Mouse (Mus musculus) liver, postnatal 0 days (tissue): ENCODE measurements around the gene Gpr55. TPM values are rescaled to one million over a fixed set of nuclear protein-coding genes. Genes with fewer than 3 reads are reported as not detected.

Experiments used
- ATAC-seq: fragments of 200-750 bp; cut with Nextera tagmentation; 2 replicates; pipeline ENCODE4 v1.8.0; 2017; ENCODE audit warnings: mild to moderate bottlenecking, moderate library complexity
- DNase-seq: peaks from one replicate; pipeline ENCODE4 v3.0.0-alpha.2; 2016
- H3K27ac ChIP-seq: fragments of 300-500 bp; sonication (generic); 2 replicates; pipeline ENCODE4 v1.5.1; 2014; ENCODE audit warnings: antibody characterized with exemption, moderate library complexity, mild to moderate bottlenecking, low read depth
- H3K27me3 ChIP-seq: fragments of 300-500 bp; sonication (generic); 2 replicates; pipeline ENCODE4 v1.6.1; 2014; ENCODE audit warnings: low read length, control low read depth, mixed read lengths; ENCODE audit not compliant: insufficient read depth
- H3K36me3 ChIP-seq: fragments of 300-500 bp; sonication (generic); replicated peaks from 2 replicates; pipeline ENCODE4 v1.6.1; 2014; ENCODE audit warnings: mild to moderate bottlenecking, control low read depth, low read length, moderate library complexity, mixed read lengths; ENCODE audit not compliant: insufficient read depth
- H3K4me1 ChIP-seq: fragments of 300-500 bp; sonication (generic); 2 replicates; pipeline ENCODE4 v1.6.1; 2014; ENCODE audit warnings: antibody characterized with exemption, mild to moderate bottlenecking, control low read depth; ENCODE audit not compliant: insufficient read depth
- H3K4me2 ChIP-seq: fragments of 300-500 bp; sonication (generic); 2 replicates; pipeline ENCODE4 v1.6.1; 2014; ENCODE audit warnings: low read depth, mild to moderate bottlenecking, low read length, moderate library complexity, mixed read lengths
- H3K4me3 ChIP-seq: fragments of 300-500 bp; sonication (generic); 2 replicates; pipeline ENCODE4 v1.5.1; 2014; ENCODE audit warnings: low read depth, low read length
- H3K9ac ChIP-seq: fragments of 300-500 bp; sonication (generic); replicated peaks from 2 replicates; pipeline ENCODE4 v1.6.1; 2014; ENCODE audit warnings: mild to moderate bottlenecking, moderate library complexity
- H3K9me3 ChIP-seq: fragments of 300-500 bp; sonication (generic); 2 replicates; pipeline ENCODE4 v1.6.1; 2016; ENCODE audit warnings: mild to moderate bottlenecking, control low read depth, low read length, mixed read lengths
- CTCF ChIP-seq: sonication (generic); IDR thresholded peaks from 2 replicates; pipeline ENCODE4 v1.5.1; 2016; ENCODE audit warnings: antibody characterized with exemption, low read depth
- EP300 ChIP-seq: IDR thresholded peaks from 2 replicates; pipeline ENCODE4 v1.6.1; 2016; ENCODE audit warnings: antibody characterized with exemption, low read depth, mild to moderate bottlenecking
- WGBS: fragments of 180-500 bp; shearing (Covaris S2); extraction: QIAGEN DNeasy Blood & Tissue Kit; methylation state at CpG from one replicate; pipeline ENCODE4 v1.1.7; 2014; ENCODE audit not compliant: insufficient replicate concordance; 5-methylcytosine and 5-hydroxymethylcytosine counted together
- polyA plus RNA-seq: library from polyadenylated mRNA; unstranded; fragments of >200 nt; fragmentation: Nextera tagmentation; extraction: Ambion mirVana; gene quantifications from 2 replicates; pipeline ENCODE4 v1.2.1, GENCODE M21; 2015

The Gpr55 gene
- polyA plus RNA-seq, 1 experiment from 2014 or later, result 0.20 TPM

- Histone ChIP-seq H3K4me1 (no peaks in the 10 kb centered on the region), H3K9ac (no peak overlapping the region), H3K27ac (no peak overlapping the region), H3K4me3 (no peak overlapping the region), H3K36me3 (no peaks in the 10 kb centered on the region), H3K4me2 (no peak overlapping the region), H3K27me3 (no peaks in the 10 kb centered on the region), H3K9me3 (no peaks in the 10 kb centered on the region)
- ATAC-seq (no peak), DNase-seq (no peak)
- TF ChIP-seq CTCF (no peak), EP300 (no peak)
These were observed 44.9 kb downstream of the Gpr55 start for GRCm38 (mm10) chr1:85915890-85916289.

GRCm38 (mm10) chr1:85913078-85913755 is 47.6 kb downstream of the Gpr55 start:
- H3K4me2 ChIP-seq, result no peak overlapping the region
- H3K36me3 ChIP-seq, result 0 out of 2 replicates have a peak, but pooled peaks cover 1% of the 10 kb centered on the region
- no peak overlapping the region for H3K4me3 ChIP-seq
- TF ChIP-seq CTCF (no peak), EP300 (no peak)
- no peak overlapping the region for H3K27ac ChIP-seq
- WGBS, result 81% methylated on average over 7 of the region's 7 CpGs
- H3K4me1 ChIP-seq, result no peaks in the 10 kb centered on the region
- DNase-seq (no peak), ATAC-seq (no peak)
- no peak overlapping the region for H3K9ac ChIP-seq
- H3K9me3 ChIP-seq, result no peaks in the 10 kb centered on the region
- no peaks in the 10 kb centered on the region for H3K27me3 ChIP-seq

- 56% methylated on average over 13 of the region's 13 CpGs for WGBS
- H3K4me3 ChIP-seq, result no peak overlapping the region
- no peak overlapping the region for H3K4me2 ChIP-seq
- no peaks in the 10 kb centered on the region for H3K27me3 ChIP-seq
- DNase-seq (no peak), ATAC-seq (peak; percentile 27; the same call in 1 of the 2 replicates)
- H3K27ac ChIP-seq, result no peak overlapping the region
- no peaks in the 10 kb centered on the region for H3K9me3 ChIP-seq
- peaks cover 30% of the 10 kb centered on the region for H3K36me3 ChIP-seq
- H3K4me1 ChIP-seq, result no peaks in the 10 kb centered on the region
- TF ChIP-seq CTCF (no peak), EP300 (no peak)
- H3K9ac ChIP-seq, result no peak overlapping the region
These were observed 51.8 kb downstream of the Gpr55 start for GRCm38 (mm10) chr1:85908754-85909590.

GRCm38 (mm10) chr1:85906892-85907291 is 53.9 kb downstream of the Gpr55 start:
- Histone ChIP-seq H3K4me2 (no peak overlapping the region), H3K4me1 (peaks cover 5% of the 10 kb centered on the region), H3K9ac (no peak overlapping the region), H3K36me3 (peaks cover 35% of the 10 kb centered on the region), H3K27ac (no peak overlapping the region), H3K27me3 (no peaks in the 10 kb centered on the region), H3K9me3 (no peaks in the 10 kb centered on the region), H3K4me3 (no peak overlapping the region)
- WGBS, result 91% methylated on average over 12 of the region's 12 CpGs
- DNase-seq (no peak), ATAC-seq (no peak)
- TF ChIP-seq EP300 (no peak), CTCF (no peak)

GRCm38 (mm10) chr1:85902108-85902561 is 58.7 kb downstream of the Gpr55 start:
- H3K9ac ChIP-seq, result no peak overlapping the region
- H3K4me3 ChIP-seq, result no peak overlapping the region
- H3K4me2 ChIP-seq, result no peak overlapping the region
- peaks cover 25% of the 10 kb centered on the region for H3K36me3 ChIP-seq
- peaks cover 42% of the 10 kb centered on the region for H3K4me1 ChIP-seq
- 59% methylated on average over 7 of the region's 7 CpGs for WGBS
- DNase-seq (no peak), ATAC-seq (no peak)
- no peaks in the 10 kb centered on the region for H3K9me3 ChIP-seq
- H3K27me3 ChIP-seq, result no peaks in the 10 kb centered on the region
- H3K27ac ChIP-seq, result no peak overlapping the region
- TF ChIP-seq EP300 (no peak), CTCF (no peak)

- DNase-seq (no peak), ATAC-seq (no peak)
- no peaks in the 10 kb centered on the region for H3K27me3 ChIP-seq
- no peak overlapping the region for H3K9ac ChIP-seq
- no peak overlapping the region for H3K4me3 ChIP-seq
- TF ChIP-seq CTCF (no peak), EP300 (no peak)
- H3K4me1 ChIP-seq, result peaks cover 47% of the 10 kb centered on the region
- no peaks in the 10 kb centered on the region for H3K9me3 ChIP-seq
- WGBS, result 24% methylated on average over 3 of the region's 3 CpGs
- H3K27ac ChIP-seq, result no peak overlapping the region
- H3K4me2 ChIP-seq, result no peak overlapping the region
- peaks cover 21% of the 10 kb centered on the region for H3K36me3 ChIP-seq
These were observed 59.2 kb downstream of the Gpr55 start for GRCm38 (mm10) chr1:85901516-85902107.
